Mouse (Mus musculus) 416B (cell line): ENCODE data around the gene Dmbx1.

ENCODE experiments used
- DNase-seq: peaks from one replicate; pipeline ENCODE4 v3.0.0; 2011; ENCODE audit warnings: low read depth

Gene Dmbx1

DNA sequence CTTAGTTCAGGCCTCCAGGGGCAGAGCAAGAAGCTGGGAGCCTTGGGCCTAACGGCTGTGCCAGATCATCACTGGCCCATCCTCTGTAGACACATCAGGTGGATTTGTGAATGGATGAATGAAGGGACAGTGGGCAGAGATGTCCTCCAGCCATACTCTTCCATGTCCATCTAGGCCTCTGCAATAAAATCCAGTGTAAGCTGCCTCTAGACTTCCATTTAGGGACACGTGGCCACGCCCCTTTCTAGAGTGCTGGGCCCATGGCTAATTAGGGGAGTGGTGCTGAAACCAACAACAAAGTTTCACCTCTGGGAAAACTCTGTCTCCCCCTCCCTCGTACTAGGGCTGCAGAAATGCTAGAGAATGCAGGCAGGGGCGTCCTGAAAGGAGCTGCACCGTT, 49.7 kb downstream of the Dmbx1 start:
- no peak for DNase-seq

DNA sequence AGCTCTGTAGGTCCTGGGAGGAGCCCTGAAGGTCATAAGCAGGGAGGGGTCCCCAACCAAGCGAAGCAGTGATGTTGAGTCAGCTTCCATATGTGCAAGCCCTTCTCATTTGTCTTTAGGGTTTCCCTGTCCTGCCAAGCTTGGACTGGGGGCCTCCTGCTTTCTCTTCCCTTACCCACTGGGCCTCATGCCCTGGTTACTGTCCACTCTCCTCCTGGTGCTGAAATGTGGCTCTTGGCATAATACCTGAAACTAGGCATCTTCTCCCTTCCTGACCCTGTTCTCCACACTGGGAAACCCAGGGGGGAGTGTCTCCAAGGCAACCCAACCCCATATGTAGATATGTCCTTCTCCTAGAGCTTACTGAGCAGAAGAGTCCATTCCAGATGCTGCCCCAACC, 52.9 kb downstream of the Dmbx1 start:
- peak; percentile 40 for DNase-seq

DNA sequence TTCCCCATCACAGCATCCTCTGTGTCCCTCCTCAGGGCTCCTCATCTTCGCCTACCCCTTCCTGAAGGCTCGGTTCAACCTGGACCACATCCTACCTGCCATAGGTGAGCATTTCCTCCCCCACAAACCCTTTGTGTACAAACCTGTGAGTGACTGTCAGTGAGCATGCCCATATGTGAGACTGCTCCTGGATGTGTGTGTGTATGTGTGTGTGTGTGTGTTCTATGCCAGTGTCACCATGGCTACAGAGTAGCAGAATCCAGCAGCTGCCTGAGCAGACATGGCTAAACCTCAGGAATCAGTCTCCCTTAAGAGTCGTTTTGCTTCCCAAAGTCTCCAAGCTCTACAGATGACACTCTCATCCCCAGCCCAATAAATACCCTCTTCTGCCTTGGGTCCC, 53.9 kb downstream of the Dmbx1 start:
- DNase-seq: no peak

DNA sequence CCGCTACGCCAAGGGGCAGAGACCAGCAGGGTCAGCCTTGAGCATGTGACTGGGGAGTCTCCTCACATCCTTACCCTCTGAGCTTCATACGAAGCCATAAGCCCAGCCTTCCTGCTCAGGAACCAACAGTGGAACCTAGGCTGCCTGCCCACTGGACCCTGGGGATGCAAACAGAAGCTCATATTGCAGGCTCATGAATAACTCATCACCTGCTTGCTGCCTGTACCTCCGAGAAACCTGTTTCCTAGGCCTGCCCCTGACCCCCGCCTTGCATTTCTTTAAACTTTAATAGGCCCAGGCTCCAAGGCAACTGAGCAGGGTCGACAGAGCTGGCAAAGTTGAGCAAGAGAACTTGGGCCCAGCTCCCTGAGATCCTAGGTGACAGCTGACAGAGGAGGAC, 55.7 kb downstream of the Dmbx1 start, which contains the start of gene Kncn:
TSS of gene Kncn (plus strand) at position 379 of the 400 bp plus-strand sequence.
- DNase-seq: no peak

DNA sequence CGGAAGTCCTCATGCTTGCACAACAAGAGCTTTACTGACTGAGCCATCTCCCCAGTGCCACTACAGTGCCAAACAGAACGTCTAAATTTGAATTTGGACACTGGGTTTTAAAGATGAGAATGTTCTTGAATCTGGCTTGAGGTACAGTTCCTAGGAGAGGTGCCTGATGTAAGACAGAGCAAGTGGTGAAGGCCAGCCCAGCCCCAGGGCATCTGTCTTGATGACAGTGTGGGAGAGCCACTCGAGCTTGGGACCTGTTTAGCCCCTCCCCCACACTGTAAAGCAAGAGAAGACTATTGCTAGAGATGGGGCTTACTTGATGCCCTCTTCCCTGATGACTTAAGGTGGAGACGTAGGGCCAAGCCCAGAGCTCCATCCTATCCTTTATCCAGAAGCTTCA, 57.5 kb downstream of the Dmbx1 start:
- DNase-seq: no peak

DNA sequence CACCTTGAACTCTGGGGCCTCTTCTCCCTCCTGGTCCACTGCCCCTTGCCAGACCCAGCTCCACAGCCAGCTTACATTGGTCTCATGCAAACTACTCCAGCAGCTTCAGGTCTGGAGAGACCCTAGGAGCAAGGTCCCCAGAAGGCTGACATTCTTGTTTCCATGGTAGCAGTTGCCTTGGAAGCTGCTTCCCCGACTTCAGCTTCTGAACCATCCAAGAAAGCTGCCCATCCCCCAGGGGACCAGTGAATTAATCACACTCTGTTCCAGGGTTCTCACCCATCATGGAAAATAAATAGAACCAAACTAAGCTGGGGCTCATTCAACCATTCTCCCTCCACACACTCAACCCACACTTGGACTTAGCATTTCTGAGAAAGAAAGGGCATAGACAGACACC, 58.5 kb downstream of the Dmbx1 start:
- no peak for DNase-seq

DNA sequence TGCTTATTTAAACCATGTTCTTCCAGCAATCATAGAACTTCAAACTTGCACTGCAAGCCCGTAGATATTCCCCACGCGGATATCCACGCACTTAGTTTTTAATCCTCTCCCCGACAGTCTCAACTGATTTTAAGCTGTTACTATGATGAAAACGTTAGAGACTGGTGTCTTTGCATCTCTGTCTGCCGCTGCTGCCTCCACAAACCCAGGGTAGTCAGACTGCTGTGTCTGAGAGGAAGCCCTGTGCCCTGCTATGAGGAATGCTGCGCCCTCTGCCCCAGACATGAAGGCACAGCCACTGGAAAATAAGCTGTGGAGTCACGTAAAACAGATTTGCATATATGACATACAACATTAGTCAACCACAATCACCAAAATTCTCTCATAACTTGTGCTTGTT, 60.9 kb downstream of the Dmbx1 start:
- no peak for DNase-seq

DNA sequence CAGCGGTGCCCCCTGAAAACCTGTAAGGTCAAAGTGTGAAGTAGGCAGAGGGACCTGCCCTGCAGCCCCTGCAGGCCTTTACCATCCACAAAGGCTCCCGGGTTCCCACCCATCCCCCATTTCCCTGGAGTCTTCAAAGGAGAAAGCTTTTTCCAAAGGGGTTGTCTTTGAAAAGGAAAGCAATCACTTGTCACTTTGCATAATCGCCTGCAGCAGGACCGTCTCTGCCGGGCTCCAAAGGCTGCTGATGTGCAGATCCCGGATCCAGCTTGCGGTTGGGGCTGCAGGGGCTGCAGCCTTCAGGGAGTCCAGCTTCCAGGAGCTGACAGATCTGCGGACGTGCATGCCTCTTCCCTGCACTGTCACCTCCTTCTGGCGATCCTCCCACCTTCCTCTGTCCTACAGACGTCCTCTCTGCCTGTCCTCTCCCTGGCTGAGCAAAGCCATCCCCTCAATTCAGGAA, 61.5 kb downstream of the Dmbx1 start:
- DNase-seq: no peak

DNA sequence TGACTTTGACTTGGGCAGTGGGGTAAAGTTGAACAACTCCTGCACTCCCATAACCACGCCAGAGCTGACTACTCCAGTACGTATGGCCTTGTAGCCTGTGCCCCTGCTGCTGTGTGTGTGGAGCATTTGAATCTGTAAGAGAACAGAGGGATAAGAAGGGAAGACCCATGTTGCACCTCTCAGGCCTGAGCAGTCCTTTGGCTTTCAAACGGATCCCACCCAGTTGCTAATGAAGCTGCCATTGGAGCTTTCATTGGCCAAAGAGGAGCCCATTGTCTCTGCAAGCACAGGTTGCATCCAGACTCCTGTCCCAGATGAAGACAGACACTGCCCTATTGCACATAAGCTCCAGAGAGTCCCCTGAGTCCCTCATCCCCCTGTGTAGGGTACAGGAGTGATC, 66.5 kb downstream of the Dmbx1 start:
- DNase-seq: no peak

DNA sequence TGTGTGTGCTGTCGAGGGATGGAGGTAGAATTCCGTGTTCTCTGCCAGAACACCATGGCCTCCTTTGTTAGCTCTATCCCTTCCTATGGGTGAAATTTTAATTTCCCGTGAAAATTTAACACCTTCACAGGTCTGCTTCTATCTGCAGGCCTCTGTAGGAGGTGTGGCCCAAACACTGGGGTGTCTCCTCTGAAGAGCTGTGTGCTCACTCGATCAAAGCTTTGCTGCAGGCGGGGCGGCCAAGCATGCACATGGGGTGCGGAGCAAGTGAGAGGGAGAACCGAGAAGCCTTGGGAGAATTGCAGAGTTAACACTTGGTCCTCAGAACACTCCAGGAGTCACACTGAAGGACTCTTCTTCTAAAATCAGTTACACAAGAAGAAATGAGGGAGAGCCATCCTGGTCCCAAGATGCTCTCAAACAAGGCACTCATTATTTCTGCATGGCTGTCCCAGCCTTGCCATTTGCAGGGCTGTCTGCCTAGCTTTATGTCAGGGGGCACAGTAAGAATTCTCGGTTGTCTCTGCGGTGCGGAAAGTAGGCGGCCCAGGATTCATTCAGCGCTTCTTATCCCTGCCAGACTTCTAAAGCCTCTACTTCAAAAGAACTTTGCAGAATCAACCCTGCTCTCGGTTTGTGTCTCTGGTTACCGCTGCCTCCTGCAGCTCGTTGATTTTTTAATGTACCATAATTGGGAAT, 70.1 kb downstream of the Dmbx1 start:
- DNase-seq: no peak
